Mouse (Mus musculus) frontal cortex, postnatal 36 days (tissue): ENCODE data around the gene Myo16.

ENCODE experiments used
- DNase-seq, 2 experiments: peaks; one replicate each; pipeline ENCODE4 v3.0.0; 2022; ENCODE audit warnings: low spot score in 2 of 2

Gene Myo16

GRCm38 (mm10) chr8:10671862-10672548, 518.3 kb downstream of the Myo16 start:
- no peak for DNase-seq

GRCm38 (mm10) chr8:10677840-10678410, 524.2 kb downstream of the Myo16 start:
- no peak for DNase-seq

GRCm38 (mm10) chr8:10681926-10682325, 528.2 kb downstream of the Myo16 start:
- no peak for DNase-seq

GRCm38 (mm10) chr8:10683088-10683487, 529.4 kb downstream of the Myo16 start:
- DNase-seq, result no peak
